Comparison of ENCODE assay signal across 21 mouse cellular contexts in genomic region chr15:9573361-9573760, GRCm38 (mm10). TPM values are rescaled to one million over a fixed set of nuclear protein-coding genes. Genes with fewer than 3 reads are reported as not detected.
DNase-seq lines count a peak whose midpoint lies in the region; ATAC-seq and TF ChIP-seq lines count a peak whose summit lies in the region.
"Had no signal": no experiment of that assay in that cellular context is flagged by ENCODE, and none has a peak within 500 bp of the region (broad histone marks: within the 10 kb centered on the region; RNA-seq: fewer than 3 reads in every experiment).

No protein-coding gene starts in this region.

- no peak overlapping the region for H3K4me3 ChIP-seq in heart, postnatal 0 days (ENCODE audit: low read depth, low read length)
- H3K4me3 ChIP-seq: heart, embryonic 15.5 days; liver, embryonic 12.5 days; midbrain, embryonic 10.5 days; neural tube, embryonic 13.5 days had no signal

- ATAC-seq in heart, postnatal 0 days (ENCODE audit: insufficient read depth, low read depth) = no peak; the same call in 1 of the 2 replicates
- ATAC-seq: forebrain, embryonic 14.5 days; hindbrain, embryonic 16.5 days; liver, embryonic 12.5 days had no signal

- no peak for TF ChIP-seq CTCF in heart, postnatal 0 days (IDR thresholded peaks at IDR 0.05; ENCODE audit: low read depth)

- no peak for TF ChIP-seq EP300 in heart, postnatal 0 days (IDR thresholded peaks at IDR 0.05; ENCODE audit: low read depth)

- no peaks in the 10 kb centered on the region for H3K4me1 ChIP-seq in heart, postnatal 0 days (ENCODE audit: control insufficient read depth, insufficient read depth)
- H3K4me1 ChIP-seq: heart, embryonic 15.5 days; liver, embryonic 12.5 days; midbrain, embryonic 10.5 days; neural tube, embryonic 13.5 days had no signal

- intact Hi-C loops in heart, postnatal 36 days (cut with DNase I) = no loop called here
- intact Hi-C loops in left cerebral cortex, postnatal 4 days (cut with DNase I) = no loop called here

- H3K9me3 ChIP-seq in heart, postnatal 0 days (replicated peaks; ENCODE audit: control insufficient read depth, low read length) = no peaks in the 10 kb centered on the region
- H3K9me3 ChIP-seq: heart, embryonic 15.5 days; liver, embryonic 12.5 days; midbrain, embryonic 10.5 days; neural tube, embryonic 13.5 days had no signal

- H3K9ac ChIP-seq in heart, postnatal 0 days (replicated peaks; ENCODE audit: low read depth, low read length) = no peak overlapping the region
- H3K9ac ChIP-seq: heart, embryonic 15.5 days; liver, embryonic 12.5 days; lung, embryonic 14.5 days; neural tube, embryonic 13.5 days had no signal

- H3K4me2 ChIP-seq in heart, postnatal 0 days (ENCODE audit: low read depth, low read length) = no peak overlapping the region
- H3K4me2 ChIP-seq: heart, embryonic 15.5 days; liver, embryonic 12.5 days; lung, embryonic 14.5 days; neural tube, embryonic 13.5 days had no signal

- no peak overlapping the region for H3K27ac ChIP-seq in heart, postnatal 0 days (ENCODE audit: low read depth)
- H3K27ac ChIP-seq: heart, embryonic 15.5 days; liver, embryonic 12.5 days; midbrain, embryonic 10.5 days; neural tube, embryonic 13.5 days had no signal

- no peaks in the 10 kb centered on the region for H3K27me3 ChIP-seq in heart, postnatal 0 days (ENCODE audit: control insufficient read depth, insufficient read depth, low read length)
- H3K27me3 ChIP-seq: CH12.LX; heart, embryonic 15.5 days; liver, embryonic 12.5 days; neural tube, embryonic 13.5 days had no signal

- peak; percentile 22 for DNase-seq in heart, postnatal 0 days (ENCODE audit: low spot score)
- DNase-seq in heart, postnatal 36 days = no peak
- DNase-seq in left cerebral cortex, postnatal 4 days = peak; percentile 7
- DNase-seq in left cerebral cortex, adult 8-10 months (ENCODE audit: low spot score in 2 of 2) = no peak
- peak; percentile 80 for DNase-seq in adrenal gland, postnatal 25 days
- DNase-seq in kidney, postnatal 4 days = peak; percentile 20 to 33
- no peak for DNase-seq in layer of hippocampus, postnatal 14 days (ENCODE audit: low spot score in 2 of 2)
- DNase-seq: cerebellum, postnatal 36 days; layer of hippocampus, postnatal 36 days; lung, embryonic 14.5 days; lung, postnatal 4 days; retina, postnatal 1 day; right cerebral cortex, postnatal 4 days; thymus, postnatal 36 days had no signal

- H3K36me3 ChIP-seq in heart, postnatal 0 days (replicated peaks; ENCODE audit: control insufficient read depth, insufficient read depth, low read length) = no peaks in the 10 kb centered on the region
- H3K36me3 ChIP-seq: heart, embryonic 15.5 days; liver, embryonic 12.5 days; midbrain, embryonic 10.5 days; neural tube, embryonic 13.5 days had no signal

- 65% methylated on average over 4 of the region's 4 CpGs for WGBS in heart, postnatal 0 days

RNA-seq across cellular contexts. Expression of gene Il7r, which starts 43.4 kb away (rescaled TPM):
- not detected in 2 replicates for total RNA-seq in heart, postnatal 0 days (2014; rRNA removed; ENCODE audit: low replicate concordance)
- 0.03 and 0.14 TPM in 2 replicates for polyA plus RNA-seq in heart, postnatal 0 days (2015; fragmentation: Nextera tagmentation; extraction: Ambion mirVana)
- under 1 TPM; 0.14 to 0.33 TPM for total RNA-seq in heart, postnatal 36 days (2021)
- under 1 TPM in 1 of 2 experiments, not detected in 1; 0.24 TPM for total RNA-seq in left cerebral cortex, postnatal 4 days (2021)
- under 1 TPM; 0.11 to 0.49 (median 0.26) TPM for total RNA-seq in left cerebral cortex, adult 8-10 months (2022)
- total RNA-seq in adrenal gland, postnatal 25 days (2021) = 0.12 TPM in 1 of 2 replicates, not detected in the other
- under 1 TPM; 0.39 to 0.52 TPM for total RNA-seq in layer of hippocampus, postnatal 14 days (2021)
- polyA plus RNA-seq: hindbrain, embryonic 16.5 days had no signal

Comparison
In these comparisons a context has a peak if more than half of its experiments do, and no peak if none do; other contexts are left out.
1. DNase-seq: peak in heart, postnatal 0 days (single experiment), left cerebral cortex, postnatal 4 days (single experiment), adrenal gland, postnatal 25 days (single experiment) and kidney, postnatal 4 days (2 of 2); none in heart, postnatal 36 days (0 of 2), left cerebral cortex, adult 8-10 months (0 of 2) and layer of hippocampus, postnatal 14 days (0 of 2).